Mouse (Mus musculus) ES-Bruce4 (cell line): Measurements from ENCODE around the gene Cnga2. TPM values are rescaled to one million over a fixed set of nuclear protein-coding genes. Genes with fewer than 3 reads are reported as not detected.

ENCODE experiments used
- H3K27ac ChIP-seq: 2 replicates; pipeline ENCODE4 v1.5.1; 2012; ENCODE audit warnings: low read length, inconsistent platforms; ENCODE audit not compliant: insufficient read depth
- H3K27me3 ChIP-seq: 2 replicates; pipeline ENCODE4 v1.6.1; 2012; ENCODE audit warnings: mild to moderate bottlenecking, low read length, inconsistent platforms; ENCODE audit not compliant: control insufficient read depth, poor library complexity, insufficient read depth, severe bottlenecking
- H3K36me3 ChIP-seq: 2 replicates; pipeline ENCODE4 v1.6.1; 2012; ENCODE audit warnings: inconsistent platforms, mild to moderate bottlenecking, low read length, moderate library complexity; ENCODE audit not compliant: control insufficient read depth, poor library complexity, insufficient read depth, severe bottlenecking
- H3K4me1 ChIP-seq: one replicate; pipeline ENCODE4 v1.8.1; 2011; ENCODE audit warnings: low read length; ENCODE audit not compliant: control insufficient read depth, insufficient read depth
- H3K4me3 ChIP-seq: 2 replicates; pipeline ENCODE4 v1.5.1; 2011; ENCODE audit warnings: low read depth, mild to moderate bottlenecking, low read length
- H3K9ac ChIP-seq: 2 replicates; pipeline ENCODE4 v1.6.1; 2012; ENCODE audit warnings: low read depth, mild to moderate bottlenecking, inconsistent platforms; ENCODE audit not compliant: poor library complexity, severe bottlenecking
- H3K9me3 ChIP-seq: replicated peaks from 2 replicates; pipeline ENCODE4 v1.6.1; 2012; ENCODE audit warnings: mild to moderate bottlenecking, low read length, inconsistent platforms; ENCODE audit not compliant: control insufficient read depth, poor library complexity, insufficient read depth, severe bottlenecking
- CTCF ChIP-seq: IDR thresholded peaks from one replicate; pipeline ENCODE4 v1.8.1; 2011; ENCODE audit warnings: low read depth, low read length
- EP300 ChIP-seq: IDR thresholded peaks from 2 replicates; pipeline ENCODE4 v1.6.1; 2011; ENCODE audit warnings: low read depth, low read length; ENCODE audit not compliant: insufficient read depth
- POLR2A ChIP-seq: IDR thresholded peaks from one replicate; pipeline ENCODE4 v1.8.1; 2011; ENCODE audit warnings: low read length; ENCODE audit not compliant: insufficient read depth
- polyA plus RNA-seq: library from polyadenylated mRNA; stranded (reverse); fragments of >200 nt; gene quantifications from 2 replicates; pipeline ENCODE4 v1.2.4, GENCODE M21; 2011; ENCODE audit warnings: low read depth; ENCODE audit not compliant: missing spikeins, insufficient read depth, insufficient read length

The Cnga2 gene
- polyA plus RNA-seq, 1 experiment, result not detected

- Histone ChIP-seq H3K36me3 (no peaks in the 10 kb centered on the region), H3K27me3 (no peaks in the 10 kb centered on the region), H3K9me3 (no peaks in the 10 kb centered on the region), H3K4me3 (no peak overlapping the region), H3K9ac (no peak overlapping the region), H3K4me1 (no peaks in the 10 kb centered on the region), H3K27ac (no peak overlapping the region)
- no peak for TF ChIP-seq POLR2A
- TF ChIP-seq CTCF, result peak; percentile 45
Measured at GRCm38 (mm10) chrX:72022750-72023398, 31.2 kb downstream of the Cnga2 start.

- Histone ChIP-seq H3K9ac (no peak overlapping the region), H3K4me3 (no peak overlapping the region), H3K27me3 (no peaks in the 10 kb centered on the region), H3K27ac (no peak overlapping the region), H3K36me3 (no peaks in the 10 kb centered on the region), H3K4me1 (no peaks in the 10 kb centered on the region), H3K9me3 (no peaks in the 10 kb centered on the region)
- no peak for TF ChIP-seq EP300
- TF ChIP-seq POLR2A, result no peak
- no peak for TF ChIP-seq CTCF
Measured at GRCm38 (mm10) chrX:72023542-72023941, 31.9 kb downstream of the Cnga2 start.

- no peak for TF ChIP-seq CTCF
- no peak for TF ChIP-seq EP300
- no peak for TF ChIP-seq POLR2A
- no peaks in the 10 kb centered on the region for H3K27me3 ChIP-seq
- no peak overlapping the region for H3K27ac ChIP-seq
Measured at GRCm38 (mm10) chrX:72044056-72044455, 52.4 kb downstream of the Cnga2 start.

GRCm38 (mm10) chrX:72047918-72048317 is 56.3 kb downstream of the Cnga2 start:
- H3K4me3 ChIP-seq, result no peak overlapping the region
- H3K27me3 ChIP-seq, result no peaks in the 10 kb centered on the region
- no peaks in the 10 kb centered on the region for H3K4me1 ChIP-seq
- H3K27ac ChIP-seq, result no peak overlapping the region
- no peaks in the 10 kb centered on the region for H3K36me3 ChIP-seq
- H3K9me3 ChIP-seq, result no peaks in the 10 kb centered on the region
- TF ChIP-seq EP300 (no peak), CTCF (no peak), POLR2A (no peak)
- no peak overlapping the region for H3K9ac ChIP-seq

More at GRCm38 (mm10) chrX:72044056-72044455, 52.4 kb downstream of the Cnga2 start:
- Histone ChIP-seq H3K9ac (no peak overlapping the region), H3K36me3 (no peaks in the 10 kb centered on the region), H3K4me1 (no peaks in the 10 kb centered on the region), H3K4me3 (no peak overlapping the region), H3K9me3 (no peaks in the 10 kb centered on the region)

Other genes with a start within 250 kb of the Cnga2 start
- 28.3 and 32.0 TPM in 2 replicates for gene Vma21, start 175.9 kb upstream of the Cnga2 start, polyA plus RNA-seq
- 0.96 TPM in 1 of 2 replicates, not detected in the other for gene Gm1141, start 70.8 kb upstream of the Cnga2 start, polyA plus RNA-seq
- 8.9 and 9.0 TPM in 2 replicates for gene Prrg3, start 29.2 kb upstream of the Cnga2 start, polyA plus RNA-seq
- gene Fate1, start 18.9 kb upstream of the Cnga2 start, polyA plus RNA-seq, result not detected in 2 replicates
- gene Magea4, start 230.2 kb downstream of the Cnga2 start, polyA plus RNA-seq, result not detected in 2 replicates